Mouse (Mus musculus) lung, adult 2 months (tissue): ENCODE measurements around the gene Arl4d. TPM values are rescaled to one million over a fixed set of nuclear protein-coding genes. Genes with fewer than 3 reads are reported as not detected.

ENCODE experiments used
- DNase-seq: peaks from one replicate; pipeline ENCODE4 v3.0.0; 2022
- H3K4me1 ChIP-seq: fragments of 200-500 bp; 2 replicates; pipeline ENCODE4 v1.6.1; 2011; ENCODE audit warnings: low read length; ENCODE audit not compliant: control insufficient read depth, insufficient read depth
- H3K4me3 ChIP-seq: fragments of 200-500 bp; replicated peaks from 2 replicates; pipeline ENCODE3; 2011; ENCODE audit warnings: low read depth, mild to moderate bottlenecking, control low read depth, low read length; ENCODE audit errors: extremely low read depth
- CTCF ChIP-seq: fragments of 200-500 bp; IDR thresholded peaks from 2 replicates; pipeline ENCODE4 v1.5.1; 2011; ENCODE audit warnings: mild to moderate bottlenecking, low read length, control low read depth; ENCODE audit not compliant: insufficient read depth
- POLR2A ChIP-seq: fragments of 200-500 bp; IDR thresholded peaks from 2 replicates; pipeline ENCODE4 v1.6.1; 2011; ENCODE audit warnings: low read depth, mild to moderate bottlenecking, control low read depth, low read length, borderline replicate concordance; ENCODE audit errors: extremely low read depth
- WGBS: fragments of 180-500 bp; shearing (Covaris S2); methylation state at CpG from one replicate; pipeline ENCODE4 v1.1.7; 2018; 5-methylcytosine and 5-hydroxymethylcytosine counted together
- polyA plus RNA-seq: library from polyadenylated mRNA; depleted of rRNA; stranded (reverse); fragments of >200 nt; gene quantifications from 2 replicates; pipeline ENCODE4 v1.2.3, GENCODE M21; 2012

The Arl4d gene
- polyA plus RNA-seq, 1 experiment, result 40.1 TPM

GRCm38 (mm10) chr11:101674106-101674505 lies 8.8 kb downstream of the Arl4d start:
- 85% methylated on average over 5 of the region's 5 CpGs for WGBS
- DNase-seq, result no peak

GRCm38 (mm10) chr11:101675349-101675748 lies 10.0 kb downstream of the Arl4d start:
- DNase-seq, result no peak
- Histone ChIP-seq H3K4me3 (no peak overlapping the region), H3K4me1 (peaks cover 16% of the 10 kb centered on the region)
- 79% methylated on average over 4 of the region's 4 CpGs for WGBS
- TF ChIP-seq POLR2A, result no peak
- TF ChIP-seq CTCF, result no peak

More at GRCm38 (mm10) chr11:101674106-101674505, 8.8 kb downstream of the Arl4d start:
- peaks cover 15% of the 10 kb centered on the region for H3K4me1 ChIP-seq
- TF ChIP-seq CTCF (no peak), POLR2A (no peak)
- H3K4me3 ChIP-seq, result no peak overlapping the region

GRCm38 (mm10) chr11:101677655-101678054 lies 12.3 kb downstream of the Arl4d start:
- no peak for DNase-seq
- no peak overlapping the region for H3K4me3 ChIP-seq
- no peak for TF ChIP-seq POLR2A
- no peak for TF ChIP-seq CTCF
- WGBS, result 82% methylated on average over 12 of the region's 12 CpGs
- peaks cover 19% of the 10 kb centered on the region for H3K4me1 ChIP-seq

- no peak overlapping the region for H3K4me3 ChIP-seq
- H3K4me1 ChIP-seq, result peaks cover 11% of the 10 kb centered on the region
- TF ChIP-seq POLR2A (no peak), CTCF (no peak)
- no peak for DNase-seq
- 64% methylated on average over 5 of the region's 5 CpGs for WGBS
These were observed 13.4 kb downstream of the Arl4d start for GRCm38 (mm10) chr11:101678770-101679169.

GRCm38 (mm10) chr11:101679907-101680306 lies 14.6 kb downstream of the Arl4d start:
- Histone ChIP-seq H3K4me3 (no peak overlapping the region), H3K4me1 (peaks cover 10% of the 10 kb centered on the region)
- 42% methylated on average over 6 of the region's 7 CpGs for WGBS
- DNase-seq, result no peak
- TF ChIP-seq CTCF (no peak), POLR2A (no peak; the same call in 1 of the 2 replicates)

GRCm38 (mm10) chr11:101680634-101681325 lies 15.4 kb downstream of the Arl4d start:
- TF ChIP-seq CTCF, result no peak
- no peak for TF ChIP-seq POLR2A
- no peak for DNase-seq
- WGBS, result 54% methylated on average over 3 of the region's 3 CpGs
- Histone ChIP-seq H3K4me1 (peaks cover 10% of the 10 kb centered on the region), H3K4me3 (no peak overlapping the region)

GRCm38 (mm10) chr11:101681968-101682367 lies 16.6 kb downstream of the Arl4d start:
- no peak for DNase-seq
- H3K4me1 ChIP-seq, result peaks cover 10% of the 10 kb centered on the region
- no peak overlapping the region for H3K4me3 ChIP-seq
- WGBS, result 88% methylated on average over 1 of the region's 1 CpGs
- no peak for TF ChIP-seq POLR2A
- no peak for TF ChIP-seq CTCF

- no peak overlapping the region for H3K4me3 ChIP-seq
- WGBS, result 74% methylated on average over 7 of the region's 7 CpGs
- H3K4me1 ChIP-seq, result peaks cover 12% of the 10 kb centered on the region
- DNase-seq, result no peak
- no peak for TF ChIP-seq CTCF
- TF ChIP-seq POLR2A, result no peak
These were observed 17.1 kb downstream of the Arl4d start for GRCm38 (mm10) chr11:101682410-101682960.

GRCm38 (mm10) chr11:101687351-101688301 lies 22.3 kb downstream of the Arl4d start:
- H3K4me1 ChIP-seq, result peaks cover 9% of the 10 kb centered on the region; the same call in 1 of the 2 replicates
- DNase-seq, result no peak
- WGBS, result 27% methylated on average over 13 of the region's 13 CpGs
- no peak for TF ChIP-seq POLR2A
- TF ChIP-seq CTCF, result no peak
- no peak overlapping the region for H3K4me3 ChIP-seq
